Mouse (Mus musculus): Measurements from ENCODE around the gene Zfp54.

- TF ChIP-seq POLR2A (IDR thresholded peaks at IDR 0.05; ENCODE audit: low read depth, low read length) (no peak), CTCF (IDR thresholded peaks at IDR 0.05; ENCODE audit: extremely low read depth, insufficient read length, insufficient replicate concordance, low read depth, low read length) (no peak)
These were observed 50.5 kb downstream of the Zfp54 start for GRCm38 (mm10) chr17:21473362-21474190.

Data from small intestine, adult 2 months (tissue).